Mouse (Mus musculus) large intestine, adult 2 months (tissue): ENCODE results near the gene Olfr488. TPM values are rescaled to one million over a fixed set of nuclear protein-coding genes. Genes with fewer than 3 reads are reported as not detected.
"Not testable (repeated sequence)": the region's sequence is repeated elsewhere in the genome, so short reads cannot be mapped to it uniquely, and the experiment has no call there.

Experiments used
- DNase-seq: peaks from one replicate; pipeline ENCODE4 v3.0.0-alpha.2; 2012; ENCODE audit warnings: low read depth, low spot score
- WGBS: fragments of 180-500 bp; shearing (Covaris S2); methylation state at CpG from one replicate; pipeline ENCODE4 v1.1.7; 2018; 5-methylcytosine and 5-hydroxymethylcytosine counted together
- polyA plus RNA-seq: library from polyadenylated mRNA; depleted of rRNA; stranded (reverse); fragments of >200 nt; gene quantifications from 2 replicates; pipeline ENCODE4 v1.2.3, GENCODE M21; 2012; rRNA removed

Gene Olfr488
- not detected in 2 replicates for polyA plus RNA-seq

DNA sequence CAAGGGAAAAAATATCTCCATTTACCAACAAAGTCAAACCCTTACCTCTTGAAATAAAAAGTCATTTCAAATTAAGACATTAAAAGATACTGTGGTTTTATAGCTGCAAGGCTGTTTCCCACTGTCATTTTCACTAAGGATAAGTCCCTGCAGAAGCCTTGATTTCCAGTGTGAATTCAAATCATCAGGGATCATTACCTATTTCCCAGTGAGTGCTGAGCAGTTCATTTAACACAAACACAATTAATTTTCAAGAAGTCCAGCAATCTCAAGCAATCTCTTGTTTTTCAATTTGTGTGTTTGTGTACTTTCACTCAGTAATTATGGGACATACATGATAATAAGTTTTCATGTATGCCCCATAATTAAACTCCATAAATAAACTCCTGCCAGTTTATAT lies at the start of gene Olfr488:
Gene Olfr488 (minus strand): TSS at position 101 of the 400 bp plus-strand sequence.
- DNase-seq: no peak

DNA sequence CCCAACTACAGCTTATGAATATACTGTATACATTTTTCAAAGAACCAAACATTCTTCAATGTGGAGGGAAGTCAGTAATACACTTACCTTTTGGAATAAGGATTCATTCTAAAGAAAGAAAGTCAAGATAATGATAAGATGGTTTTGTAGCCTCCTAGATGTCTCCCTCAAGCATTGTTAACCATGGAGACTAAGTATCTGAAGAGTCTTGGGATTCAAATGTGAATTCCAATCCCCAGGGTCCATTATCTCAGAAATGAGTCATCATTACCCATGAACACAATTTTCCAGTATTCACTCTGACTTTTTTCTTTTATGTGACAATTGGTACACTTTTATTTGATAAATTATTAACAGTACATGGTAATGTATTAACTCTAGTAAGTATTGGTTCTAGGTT lies 30.7 kb upstream of the Olfr488 start, which contains the start of gene Olfr490:
Gene Olfr490 (minus strand): TSS at position 101 of the 400 bp plus-strand sequence.
- no peak for DNase-seq

DNA sequence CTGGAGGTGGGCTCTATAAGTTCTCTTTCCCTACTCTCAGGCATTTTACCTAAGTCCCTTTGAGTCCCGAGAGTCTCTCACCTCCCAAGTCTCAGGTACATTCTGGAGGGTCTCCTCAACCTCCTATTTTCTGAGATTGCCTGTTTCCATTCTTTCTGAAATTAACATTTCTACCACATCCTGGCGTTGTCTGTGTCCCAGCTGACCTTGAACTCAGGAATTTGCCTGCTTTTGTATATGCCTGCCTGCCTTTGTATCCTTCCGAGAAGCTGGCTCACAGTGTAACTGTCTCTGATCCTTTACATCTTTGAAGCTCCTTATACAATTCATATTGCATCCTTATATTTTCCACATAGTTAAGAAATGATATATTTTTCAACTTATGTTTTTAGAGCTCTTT lies 24.6 kb downstream of the Olfr488 start:
- 62% methylated on average over 3 of the region's 3 CpGs for WGBS
- DNase-seq: no peak

DNA sequence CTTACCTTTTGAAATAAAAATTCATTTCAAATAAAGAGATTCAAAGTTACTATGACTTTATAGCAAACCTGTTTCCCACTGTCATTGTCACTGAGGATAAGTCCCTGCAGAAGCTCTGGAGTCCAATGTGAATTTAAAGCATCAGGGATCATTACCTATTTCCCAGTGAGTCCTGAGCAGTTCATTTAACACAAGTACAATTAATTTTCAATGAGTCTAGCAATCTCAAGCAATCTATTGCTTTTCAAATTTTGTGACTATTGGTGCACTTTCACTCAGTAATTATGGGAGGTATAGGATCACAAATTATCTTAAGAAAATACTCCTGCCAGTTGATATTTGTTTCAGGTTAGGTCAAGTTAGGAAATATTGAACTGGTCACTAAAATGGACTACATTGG lies 43.6 kb downstream of the Olfr488 start, which contains the start of gene Olfr487:
Gene Olfr487 (minus strand): TSS at position 101 of the 400 bp plus-strand sequence.
- not testable (repeated sequence) for DNase-seq

Other genes starting within 250 kb of the Olfr488 start
- not detected in 2 replicates for gene Olfr478, start 224.4 kb downstream of the Olfr488 start, polyA plus RNA-seq
- gene Olfr479, start 207.7 kb downstream of the Olfr488 start, polyA plus RNA-seq: not detected in 2 replicates
- not detected in 2 replicates for gene Olfr480, start 191.0 kb downstream of the Olfr488 start, polyA plus RNA-seq
- gene Olfr481, start 178.5 kb downstream of the Olfr488 start, polyA plus RNA-seq: not detected in 2 replicates
- gene Olfr482, start 160.8 kb downstream of the Olfr488 start, polyA plus RNA-seq: not detected in 2 replicates
- gene Olfr483, start 157.5 kb downstream of the Olfr488 start, polyA plus RNA-seq: not detected in 2 replicates
- not detected in 2 replicates for gene Olfr484, start 130.9 kb downstream of the Olfr488 start, polyA plus RNA-seq
- gene Olfr485, start 98.5 kb downstream of the Olfr488 start, polyA plus RNA-seq: not detected in 2 replicates
- gene Olfr486, start 85.6 kb downstream of the Olfr488 start, polyA plus RNA-seq: not detected in 2 replicates
- gene Olfr487, start 43.7 kb downstream of the Olfr488 start, polyA plus RNA-seq: not detected in 2 replicates
- gene Olfr490, start 30.6 kb upstream of the Olfr488 start, polyA plus RNA-seq: not detected in 2 replicates
- not detected in 2 replicates for gene Olfr491, start 55.1 kb upstream of the Olfr488 start, polyA plus RNA-seq
- not detected in 2 replicates for gene Olfr492, start 65.3 kb upstream of the Olfr488 start, polyA plus RNA-seq
- gene Olfr493, start 88.6 kb upstream of the Olfr488 start, polyA plus RNA-seq: not detected in 2 replicates
- not detected in 2 replicates for gene Olfr494, start 107.0 kb upstream of the Olfr488 start, polyA plus RNA-seq
- not detected in 2 replicates for gene Olfr495, start 134.8 kb upstream of the Olfr488 start, polyA plus RNA-seq
- gene Olfr497, start 162.1 kb upstream of the Olfr488 start, polyA plus RNA-seq: not detected in 2 replicates
- not detected in 2 replicates for gene Olfr498, start 207.0 kb upstream of the Olfr488 start, polyA plus RNA-seq